Mouse (Mus musculus) urinary bladder, postnatal 10 days (tissue): ENCODE measurements around the gene Xpo4.

Experiments
- DNase-seq: peaks from one replicate; pipeline ENCODE4 v3.0.0; 2022; ENCODE audit warnings: low spot score

Gene Xpo4

DNA sequence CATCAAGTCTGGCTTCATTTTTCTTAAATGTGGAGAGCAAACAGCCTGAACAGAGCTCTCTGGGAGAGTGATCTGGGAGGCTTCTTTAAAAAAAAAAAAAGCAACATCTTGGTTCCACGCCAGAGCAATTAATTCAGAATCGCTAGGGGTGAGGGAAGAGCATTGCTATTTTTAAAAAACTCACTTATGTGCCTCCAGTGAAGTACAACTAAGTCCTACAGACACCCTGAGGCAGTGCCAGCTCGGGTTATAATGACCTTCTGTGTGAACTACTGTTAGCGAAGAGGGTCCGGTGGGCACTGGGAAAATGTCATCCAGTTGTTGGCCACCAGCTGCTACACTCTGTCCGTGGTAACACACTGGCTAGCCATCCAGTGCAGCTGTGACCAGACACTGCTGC is 129.6 kb downstream of the Xpo4 start:
- DNase-seq: no peak

DNA sequence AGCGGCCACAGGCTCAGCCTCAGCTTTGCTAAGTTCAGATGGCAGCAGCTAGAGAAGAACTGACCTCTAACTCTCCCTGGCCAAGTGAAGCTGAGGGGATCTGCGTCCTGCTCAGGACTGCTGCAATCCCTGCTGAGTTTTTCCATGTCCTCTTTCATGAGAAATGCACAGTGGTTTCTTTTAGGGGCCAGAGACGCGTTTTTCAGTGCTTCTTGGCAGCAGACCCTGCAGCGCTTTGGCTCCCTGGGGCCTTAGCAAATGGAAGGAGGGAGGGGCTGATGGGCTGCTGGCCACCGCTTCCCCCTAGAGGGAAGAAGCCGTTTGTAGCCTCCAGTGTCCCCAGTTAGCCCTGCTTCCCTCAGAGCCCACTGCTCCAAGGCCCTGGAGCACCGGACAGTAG is 130.3 kb downstream of the Xpo4 start:
- DNase-seq: no peak

DNA sequence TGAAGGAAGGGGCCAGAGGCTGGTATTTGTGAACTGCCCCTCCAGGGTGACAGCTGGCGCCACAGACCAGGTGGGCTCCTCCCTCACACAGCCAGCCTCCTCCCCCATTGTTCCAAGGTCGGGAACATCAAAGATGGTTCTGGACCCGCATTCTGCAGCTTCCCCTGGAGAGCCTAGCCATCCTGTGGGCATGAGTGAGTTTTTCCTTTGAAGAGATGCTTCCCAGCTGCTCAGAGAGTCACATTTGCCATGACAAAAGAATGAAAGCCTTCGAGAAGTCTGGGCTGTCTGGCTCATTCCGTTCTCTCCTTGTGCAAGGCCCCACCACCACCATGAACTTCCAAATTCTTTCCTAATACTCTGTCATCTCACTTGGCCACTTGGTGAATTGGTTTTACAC is 130.9 kb downstream of the Xpo4 start:
- no peak for DNase-seq

DNA sequence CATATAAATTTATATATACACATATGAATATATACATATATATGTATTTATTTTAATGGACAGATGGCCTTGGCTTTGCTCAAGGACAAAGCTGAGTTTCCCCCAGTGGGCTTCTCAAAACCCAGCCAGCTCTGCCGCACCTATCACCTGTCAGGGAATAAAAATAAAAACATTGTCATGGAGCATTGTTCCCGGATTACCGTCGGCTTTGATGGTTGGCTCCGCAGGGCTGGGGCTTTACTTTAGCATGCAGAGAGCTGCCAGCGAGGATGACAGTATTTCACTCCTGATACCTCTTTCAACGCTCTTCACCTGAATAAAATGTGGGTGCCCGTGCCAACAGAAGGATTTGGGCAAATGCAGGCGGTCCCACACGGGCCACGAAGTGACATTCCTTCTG is 131.4 kb downstream of the Xpo4 start:
- DNase-seq: no peak

- no peak for DNase-seq
Measured at GRCm38 (mm10) chr14:57533214-57533613, 132.0 kb downstream of the Xpo4 start.

DNA sequence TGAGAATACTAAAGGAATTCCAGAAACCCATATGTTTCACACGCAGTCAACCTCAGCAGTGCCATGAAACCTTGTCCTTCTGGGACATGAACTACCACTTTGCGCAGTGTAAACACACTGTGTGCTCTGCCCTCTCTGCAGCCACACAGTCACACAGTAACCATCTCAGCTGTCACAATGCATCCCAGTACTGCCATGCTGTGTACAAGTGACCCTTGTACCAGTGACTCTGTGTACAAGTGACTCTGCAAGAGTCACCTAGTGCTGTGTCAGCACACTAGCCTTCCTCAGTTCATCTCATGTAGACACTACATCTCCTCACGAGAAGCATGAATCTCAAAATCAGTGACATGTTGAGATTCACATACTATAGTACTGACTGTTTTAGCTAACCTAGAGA is 132.7 kb downstream of the Xpo4 start:
- no peak for DNase-seq

DNA sequence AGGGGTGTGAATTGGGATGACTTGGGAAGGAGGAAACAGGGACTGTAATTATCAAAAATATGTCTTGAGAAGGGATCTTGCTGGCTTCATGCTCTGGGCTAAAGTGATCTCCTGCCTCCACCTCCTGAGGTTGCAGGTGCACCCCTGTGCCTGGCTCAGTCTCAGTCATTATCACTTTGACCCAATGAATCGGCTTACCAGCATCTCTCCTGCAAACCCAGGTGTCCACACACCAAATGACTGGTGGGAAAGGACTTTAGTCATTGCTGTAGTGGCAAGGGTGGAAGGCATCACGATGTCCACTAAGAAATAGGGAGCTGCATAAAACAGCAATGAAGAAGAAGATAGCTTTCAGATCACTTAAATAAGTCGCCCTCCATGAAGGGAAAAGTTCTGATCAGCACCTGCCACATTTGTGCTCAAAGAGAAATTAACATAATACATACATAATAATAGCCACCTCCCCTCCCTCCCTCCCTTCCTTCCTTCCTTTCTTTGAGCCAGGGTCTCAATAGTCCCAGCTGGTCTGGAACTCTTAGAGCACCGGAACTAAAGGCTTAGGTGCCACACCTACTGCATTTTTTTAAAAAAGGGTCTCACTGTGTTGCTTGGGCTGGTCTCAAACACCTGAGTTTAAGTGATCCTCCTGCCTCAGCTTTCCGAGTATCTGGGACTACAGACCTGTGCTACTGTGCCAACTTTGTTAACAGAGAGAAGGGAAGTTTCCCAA is 135.3 kb downstream of the Xpo4 start:
- DNase-seq: no peak

DNA sequence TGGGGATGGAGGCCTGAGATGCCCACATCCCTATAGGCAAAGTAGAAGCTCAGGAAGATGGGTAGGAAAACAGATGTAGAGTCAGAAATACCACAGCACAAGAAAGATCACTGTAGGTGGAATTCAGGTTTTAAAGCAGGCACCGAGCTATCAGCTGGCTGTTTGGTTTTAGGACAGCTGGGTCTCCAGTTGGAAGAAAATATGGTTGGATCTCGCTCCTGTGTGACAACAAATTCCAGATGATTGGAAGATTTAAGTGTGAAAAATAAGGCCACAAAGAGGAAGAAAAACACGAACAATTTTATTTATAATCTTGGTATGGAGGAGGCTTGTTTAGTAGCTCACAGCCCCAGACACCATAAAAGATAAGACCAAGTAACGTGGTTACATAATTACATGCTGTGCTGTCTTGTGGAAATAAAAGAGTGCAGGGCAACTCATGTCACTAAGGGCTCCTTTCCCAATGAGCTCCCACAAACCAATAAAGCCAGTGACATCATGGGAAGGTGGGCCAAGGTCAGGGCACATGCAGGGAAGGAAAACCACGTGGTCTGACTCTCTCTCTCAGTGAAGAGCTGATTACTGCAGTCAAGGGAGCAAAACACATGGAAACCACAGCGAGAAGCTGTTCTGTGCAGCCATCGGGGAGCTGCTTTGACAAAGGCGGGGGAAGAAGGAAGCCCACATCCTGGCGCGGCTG is 136.0 kb downstream of the Xpo4 start:
- no peak for DNase-seq

GRCm38 (mm10) chr14:57527598-57527997 is 137.6 kb downstream of the Xpo4 start:
- DNase-seq: no peak
